Mouse (Mus musculus) heart, adult 9 months (tissue): Measurements from ENCODE around the gene Ddb1.

Experiments used
- DNase-seq, 2 experiments: peaks; one replicate each; pipeline ENCODE4 v3.0.0; 2022; ENCODE audit warnings: low spot score in 2 of 2

Ddb1 gene

GRCm38 (mm10) chr19:10591659-10592377 is 13.3 kb upstream of the Ddb1 start:
- no peak for DNase-seq

- DNase-seq, result no peak
These were observed 6.9 kb upstream of the Ddb1 start for GRCm38 (mm10) chr19:10598188-10598587.

- DNase-seq, result no peak
These were observed 5.5 kb upstream of the Ddb1 start for GRCm38 (mm10) chr19:10599648-10600047.

GRCm38 (mm10) chr19:10602247-10602769 is 2.8 kb upstream of the Ddb1 start:
- peak in 1 of 2 experiments; percentile 12 for DNase-seq

- DNase-seq, result peak; percentile 84 to 86
These were observed 2.3 kb upstream of the Ddb1 start for GRCm38 (mm10) chr19:10602787-10603186.

GRCm38 (mm10) chr19:10603660-10604523 is 1.2 kb upstream of the Ddb1 start:
- DNase-seq, result no peak

GRCm38 (mm10) chr19:10604534-10604933 is 593 bp upstream of the Ddb1 start:
- no peak for DNase-seq

GRCm38 (mm10) chr19:10605901-10606622 is 935 bp downstream of the Ddb1 start:
- DNase-seq, result no peak

GRCm38 (mm10) chr19:10608573-10609240 is 3.6 kb downstream of the Ddb1 start:
- no peak for DNase-seq

- DNase-seq, result peak in 1 of 2 experiments; percentile 14
These were observed 29.2 kb downstream of the Ddb1 start, which contains the start of gene Vwce for GRCm38 (mm10) chr19:10634106-10634871. TSS of gene Vwce (plus strand) at chr19:10634213.

GRCm38 (mm10) chr19:10634872-10635318 is 29.8 kb downstream of the Ddb1 start:
- DNase-seq, result peak; percentile 19 to 21

GRCm38 (mm10) chr19:10637840-10638239 is 32.7 kb downstream of the Ddb1 start:
- DNase-seq, result no peak

GRCm38 (mm10) chr19:10640080-10640479 is 35.0 kb downstream of the Ddb1 start:
- no peak for DNase-seq

GRCm38 (mm10) chr19:10640589-10641378 is 35.7 kb downstream of the Ddb1 start:
- no peak for DNase-seq

GRCm38 (mm10) chr19:10645616-10646015 is 40.5 kb downstream of the Ddb1 start:
- peak in 1 of 2 experiments; percentile 13 for DNase-seq

GRCm38 (mm10) chr19:10648156-10648555 is 43.0 kb downstream of the Ddb1 start:
- no peak for DNase-seq

- no peak for DNase-seq
These were observed 50.9 kb downstream of the Ddb1 start for GRCm38 (mm10) chr19:10656058-10656457.

- no peak for DNase-seq
These were observed 52.6 kb downstream of the Ddb1 start for GRCm38 (mm10) chr19:10657742-10658141.

GRCm38 (mm10) chr19:10658406-10658805 is 53.3 kb downstream of the Ddb1 start:
- no peak for DNase-seq

- DNase-seq, result no peak
These were observed 56.2 kb downstream of the Ddb1 start for GRCm38 (mm10) chr19:10661373-10661772.
